Mouse (Mus musculus) hindbrain, embryonic 12.5 days (tissue): ENCODE measurements around the gene Grk3. TPM values are rescaled to one million over a fixed set of nuclear protein-coding genes. Genes with fewer than 3 reads are reported as not detected.

Experiments used
- ATAC-seq: fragments of 200-750 bp; cut with Nextera tagmentation; 2 replicates; pipeline ENCODE4 v1.8.0; 2017; ENCODE audit warnings: moderate TSS enrichment; ENCODE audit not compliant: low FRiP score
- H3K27ac ChIP-seq: fragments of 300-500 bp; sonication (generic); 2 replicates; pipeline ENCODE4 v1.5.1; 2016; ENCODE audit warnings: mild to moderate bottlenecking
- H3K27me3 ChIP-seq: fragments of 300-500 bp; sonication (generic); 2 replicates; pipeline ENCODE4 v1.6.1; 2016; ENCODE audit warnings: mild to moderate bottlenecking
- H3K36me3 ChIP-seq: fragments of 300-500 bp; sonication (generic); 2 replicates; pipeline ENCODE4 v1.6.1; 2016; ENCODE audit warnings: mild to moderate bottlenecking
- H3K4me1 ChIP-seq: fragments of 300-500 bp; sonication (generic); 2 replicates; pipeline ENCODE4 v1.6.1; 2016
- H3K4me2 ChIP-seq: fragments of 300-500 bp; sonication (generic); replicated peaks from 2 replicates; pipeline ENCODE4 v1.6.1; 2016; ENCODE audit warnings: mild to moderate bottlenecking
- H3K4me3 ChIP-seq: fragments of 300-500 bp; sonication (generic); 2 replicates; pipeline ENCODE4 v1.5.1; 2016; ENCODE audit warnings: mild to moderate bottlenecking
- H3K9ac ChIP-seq: fragments of 300-500 bp; sonication (generic); 2 replicates; pipeline ENCODE4 v1.6.1; 2016; ENCODE audit warnings: mild to moderate bottlenecking, moderate library complexity
- H3K9me3 ChIP-seq: fragments of 300-500 bp; sonication (generic); replicated peaks from 2 replicates; pipeline ENCODE4 v1.6.1; 2016; ENCODE audit warnings: mild to moderate bottlenecking
- WGBS: fragments of 180-500 bp; shearing (Covaris S2); methylation state at CpG from one replicate; pipeline ENCODE4 v1.1.7; 2016; 5-methylcytosine and 5-hydroxymethylcytosine counted together
- polyA plus RNA-seq: library from polyadenylated mRNA; unstranded; fragments of >200 nt; fragmentation: Nextera tagmentation; extraction: Ambion mirVana; gene quantifications from 2 replicates; pipeline ENCODE4 v1.2.1, GENCODE M21; 2016

Grk3 gene
- polyA plus RNA-seq = 10.9 and 11.8 TPM in 2 replicates

DNA sequence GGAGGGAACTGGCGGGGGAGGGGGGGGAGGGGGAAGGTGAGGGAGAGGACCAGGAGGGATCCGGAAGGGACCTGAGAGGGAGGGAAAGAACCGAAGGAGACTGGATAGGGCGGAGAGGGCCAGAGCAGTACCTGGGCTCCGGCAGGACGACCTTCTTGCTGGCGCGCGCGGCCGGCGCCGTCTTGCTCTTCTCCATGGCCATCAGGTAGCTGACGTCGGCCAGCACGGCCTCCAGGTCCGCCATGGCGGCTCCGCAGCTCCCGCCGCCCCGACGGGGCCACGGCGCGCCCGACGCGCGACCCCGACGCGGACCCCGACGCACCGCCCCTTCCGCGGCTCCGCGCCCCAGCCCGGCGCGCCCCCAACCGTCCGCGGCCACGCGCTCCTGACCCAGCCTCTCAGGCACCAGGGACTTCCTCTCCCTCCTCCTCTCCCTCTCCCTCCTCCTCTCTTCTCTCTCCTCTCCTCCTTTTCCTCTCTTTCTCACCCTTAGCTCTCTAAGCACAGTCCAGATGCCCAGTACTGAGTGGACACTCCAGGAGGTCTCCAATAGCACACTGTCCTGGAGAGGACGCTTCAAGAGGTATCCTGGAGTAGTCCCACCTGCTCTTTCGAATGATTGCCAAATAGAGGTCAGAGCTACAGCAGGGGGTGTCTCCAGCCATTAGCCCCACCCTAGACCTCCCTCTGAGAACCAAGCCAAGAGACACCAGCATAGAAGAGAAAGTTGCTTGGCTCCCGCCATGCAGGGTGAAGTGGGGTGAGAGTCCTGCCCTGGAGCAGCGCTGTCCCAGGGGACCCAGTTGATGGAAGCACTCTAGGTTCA lies at the start of gene Grk3:
Gene Grk3, minus strand, starts transcription at position 556 of the 826 bp plus-strand sequence.
- H3K36me3 ChIP-seq = no peaks in the 10 kb centered on the region
- 5% methylated on average over 31 of the region's 52 CpGs for WGBS
- peak within 1 kb of the TSS; percentile 70 for H3K9ac ChIP-seq
- H3K4me1 ChIP-seq = peaks cover 19% of the 10 kb centered on the region
- H3K4me3 ChIP-seq = peak within 1 kb of the TSS; percentile 63
- H3K9me3 ChIP-seq = no peaks in the 10 kb centered on the region
- H3K4me2 ChIP-seq = peak within 1 kb of the TSS; percentile 77
- peak; percentile 66 for ATAC-seq
- peaks cover 15% of the 10 kb centered on the region for H3K27me3 ChIP-seq
- 0 out of 2 replicates have a peak within 1 kb of the TSS, but pooled peaks have one; percentile 7 for H3K27ac ChIP-seq

DNA sequence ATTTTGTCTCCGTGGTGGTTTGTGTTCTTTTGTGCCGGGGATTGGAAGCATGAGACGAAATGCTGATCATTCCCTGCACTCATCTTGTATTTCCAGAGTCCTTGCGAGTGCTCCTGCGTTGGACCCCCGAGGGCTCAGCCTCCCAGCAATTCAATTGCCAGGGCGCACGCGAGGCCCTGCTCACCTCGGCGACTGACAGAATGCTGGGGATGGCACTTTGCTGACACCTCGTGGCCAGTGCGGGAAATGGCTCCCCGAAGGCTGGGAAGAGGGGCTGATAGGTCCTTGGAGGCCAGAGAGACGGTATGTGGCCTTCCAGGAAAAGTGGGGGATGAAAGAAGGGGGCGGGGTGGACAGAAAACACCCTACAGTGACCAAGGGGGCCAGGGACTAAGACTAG lies 38.7 kb upstream of the Grk3 start:
- Histone ChIP-seq H3K4me3 (no peak overlapping the region), H3K4me2 (no peak overlapping the region), H3K9me3 (no peaks in the 10 kb centered on the region), H3K27ac (no peak overlapping the region), H3K36me3 (no peaks in the 10 kb centered on the region), H3K9ac (no peak overlapping the region), H3K27me3 (peaks cover 24% of the 10 kb centered on the region), H3K4me1 (no peaks in the 10 kb centered on the region; the same call in 1 of the 2 replicates)
- 6% methylated on average over 16 of the region's 16 CpGs for WGBS
- ATAC-seq = peak; percentile 35; the same call in 1 of the 2 replicates

GRCm38 (mm10) chr5:113050581-113051185 lies 35.1 kb upstream of the Grk3 start:
- Histone ChIP-seq H3K36me3 (no peaks in the 10 kb centered on the region), H3K4me1 (no peaks in the 10 kb centered on the region; the same call in 1 of the 2 replicates), H3K27me3 (peaks cover 20% of the 10 kb centered on the region), H3K9me3 (no peaks in the 10 kb centered on the region), H3K4me2 (no peak overlapping the region), H3K9ac (no peak overlapping the region), H3K27ac (no peak overlapping the region), H3K4me3 (no peak overlapping the region)
- WGBS = 73% methylated on average over 7 of the region's 7 CpGs
- no peak for ATAC-seq

DNA sequence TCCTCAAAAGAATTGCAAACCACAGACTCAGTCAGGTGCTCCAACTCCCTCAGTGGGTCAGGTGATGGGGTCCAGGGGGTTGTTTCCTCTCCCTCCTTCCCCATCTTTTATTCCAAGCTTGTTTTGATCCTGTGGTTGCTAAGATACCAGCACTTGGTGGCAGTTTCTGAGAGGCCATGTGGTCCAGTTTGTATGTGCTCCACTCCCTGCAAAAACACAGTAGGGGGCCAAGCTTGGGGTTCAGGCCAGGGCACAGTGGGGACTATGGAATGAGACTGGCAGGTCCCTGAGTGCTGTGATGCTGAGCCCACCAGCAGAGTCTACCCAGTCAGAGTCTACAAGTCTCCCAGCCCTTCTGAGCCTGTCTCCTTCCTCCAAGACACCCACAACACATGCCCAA lies 34.3 kb upstream of the Grk3 start:
- H3K9ac ChIP-seq = no peak overlapping the region
- H3K4me2 ChIP-seq = no peak overlapping the region
- H3K4me1 ChIP-seq = peaks cover 3% of the 10 kb centered on the region
- H3K27ac ChIP-seq = no peak overlapping the region
- ATAC-seq = no peak
- no peaks in the 10 kb centered on the region for H3K9me3 ChIP-seq
- no peaks in the 10 kb centered on the region for H3K36me3 ChIP-seq
- peaks cover 15% of the 10 kb centered on the region for H3K27me3 ChIP-seq
- no peak overlapping the region for H3K4me3 ChIP-seq

DNA sequence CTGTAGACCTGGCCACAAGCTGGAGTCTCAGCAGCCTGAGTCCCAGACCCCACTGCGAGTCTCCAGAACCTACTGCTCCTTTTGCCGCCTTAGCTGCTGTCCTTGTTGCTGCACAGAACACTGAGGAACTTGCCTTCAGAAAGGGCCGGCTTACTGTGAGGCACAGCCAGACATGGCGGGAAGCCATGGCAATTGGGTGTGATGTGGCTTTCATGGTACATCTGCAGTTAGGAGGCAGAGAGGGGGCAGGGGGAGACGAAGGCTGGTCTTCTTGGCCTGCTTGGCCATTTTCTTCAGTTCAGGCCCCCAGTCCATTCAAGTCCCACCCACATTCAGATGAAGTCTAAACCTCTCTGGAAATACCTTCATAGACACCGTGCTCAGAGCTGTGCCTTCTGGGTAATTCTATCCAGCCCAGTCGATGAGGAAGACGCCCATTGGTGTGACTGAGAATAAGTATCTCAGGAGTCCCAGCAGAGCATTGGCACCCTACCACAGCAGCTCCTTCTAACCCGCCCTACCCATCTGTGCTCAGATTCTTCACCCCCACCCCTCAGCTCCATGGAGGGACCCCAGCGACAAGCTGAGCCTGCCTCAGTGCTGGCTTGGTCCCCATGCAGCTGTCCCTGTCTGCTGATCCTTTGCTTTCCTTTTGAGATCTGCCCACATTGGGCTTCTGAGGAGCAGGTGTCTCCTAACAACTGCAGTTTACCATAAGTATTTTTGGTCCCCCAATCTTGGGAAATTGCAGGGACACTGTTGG lies 30.1 kb upstream of the Grk3 start:
- H3K4me1 ChIP-seq = peaks cover 22% of the 10 kb centered on the region
- 86% methylated on average over 10 of the region's 10 CpGs for WGBS
- H3K27me3 ChIP-seq = no peaks in the 10 kb centered on the region
- H3K36me3 ChIP-seq = no peaks in the 10 kb centered on the region
- H3K9ac ChIP-seq = no peak overlapping the region
- ATAC-seq = no peak
- H3K9me3 ChIP-seq = no peaks in the 10 kb centered on the region
- H3K4me3 ChIP-seq = no peak overlapping the region
- no peak overlapping the region for H3K4me2 ChIP-seq
- H3K27ac ChIP-seq = no peak overlapping the region

DNA sequence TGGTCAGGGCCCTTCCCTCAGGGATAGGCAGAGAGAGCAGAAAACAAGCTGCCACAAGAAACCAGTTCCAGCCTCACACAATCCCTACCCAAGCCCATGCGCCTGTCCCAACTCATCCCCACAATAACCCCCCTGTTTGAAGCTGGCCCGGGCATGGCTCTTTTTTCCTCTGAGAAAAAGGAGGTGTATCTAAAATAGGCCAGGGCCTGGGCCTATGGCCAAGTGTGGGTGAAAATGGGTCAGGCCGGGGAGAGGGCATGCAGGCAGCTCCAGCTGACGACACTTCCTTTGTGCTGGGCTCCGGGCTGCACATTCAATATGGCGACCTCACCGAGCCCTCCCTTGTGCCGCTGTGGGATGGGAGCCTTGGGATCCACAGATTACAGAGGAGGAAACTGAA lies 27.9 kb upstream of the Grk3 start:
- H3K4me1 ChIP-seq = peaks cover 25% of the 10 kb centered on the region
- no peak overlapping the region for H3K9ac ChIP-seq
- H3K27me3 ChIP-seq = no peaks in the 10 kb centered on the region
- no peak for ATAC-seq
- 83% methylated on average over 8 of the region's 8 CpGs for WGBS
- H3K27ac ChIP-seq = no peak overlapping the region
- H3K4me2 ChIP-seq = no peak overlapping the region
- no peak overlapping the region for H3K4me3 ChIP-seq
- H3K36me3 ChIP-seq = no peaks in the 10 kb centered on the region
- no peaks in the 10 kb centered on the region for H3K9me3 ChIP-seq

- Histone ChIP-seq H3K4me2 (no peak overlapping the region), H3K9ac (no peak overlapping the region), H3K27me3 (no peaks in the 10 kb centered on the region), H3K4me1 (peaks cover 25% of the 10 kb centered on the region), H3K4me3 (no peak overlapping the region), H3K36me3 (no peaks in the 10 kb centered on the region), H3K27ac (peak overlapping the region; percentile 67), H3K9me3 (no peaks in the 10 kb centered on the region)
- ATAC-seq = peak; percentile 95
- 3% methylated on average over 5 of the region's 5 CpGs for WGBS
Measured at GRCm38 (mm10) chr5:113041567-113042071, 26.0 kb upstream of the Grk3 start.

DNA sequence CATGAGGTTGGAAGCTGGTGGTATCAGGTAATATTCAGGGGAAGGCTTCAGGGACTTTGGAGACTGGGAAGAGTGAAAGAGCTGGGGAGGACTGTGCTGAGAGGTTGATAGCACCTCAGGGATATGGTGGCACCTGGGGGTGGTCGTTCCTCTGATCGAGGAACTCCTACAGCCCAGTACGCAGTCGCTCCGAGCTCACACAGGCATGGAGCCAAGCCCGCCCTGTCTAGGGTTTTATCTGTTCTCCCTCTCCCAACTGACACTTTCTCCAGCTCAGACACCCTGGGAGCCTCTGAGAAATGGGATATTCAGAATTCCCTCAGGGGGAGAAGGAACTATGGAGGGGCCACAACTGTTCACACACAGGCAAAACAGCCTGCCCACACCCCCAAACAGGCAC lies 25.2 kb upstream of the Grk3 start:
- no peak for ATAC-seq
- peak overlapping the region; percentile 67 for H3K27ac ChIP-seq
- 82% methylated on average over 6 of the region's 6 CpGs for WGBS
- no peak overlapping the region for H3K4me3 ChIP-seq
- H3K4me2 ChIP-seq = no peak overlapping the region
- no peaks in the 10 kb centered on the region for H3K27me3 ChIP-seq
- peaks cover 25% of the 10 kb centered on the region for H3K4me1 ChIP-seq
- no peaks in the 10 kb centered on the region for H3K9me3 ChIP-seq
- H3K9ac ChIP-seq = no peak overlapping the region
- H3K36me3 ChIP-seq = no peaks in the 10 kb centered on the region

DNA sequence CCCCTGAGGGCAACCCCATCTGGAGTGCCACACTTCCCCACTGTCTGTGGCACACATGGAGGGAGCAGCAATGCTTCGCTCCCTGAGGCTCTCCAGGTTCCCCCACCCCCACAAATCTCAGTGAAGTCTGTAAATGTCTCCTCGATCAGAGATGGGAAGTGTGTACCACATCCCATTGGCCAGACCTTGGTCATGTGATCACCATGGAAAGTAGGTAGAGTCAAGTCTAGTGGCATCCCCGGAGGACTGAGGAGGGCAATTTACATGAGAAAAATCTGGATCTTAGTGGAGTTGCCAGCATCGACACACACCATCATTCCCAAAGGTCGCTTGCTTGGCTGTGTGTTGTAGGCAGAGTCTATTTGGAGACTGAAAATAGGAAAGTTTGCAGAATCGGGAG lies 23.0 kb upstream of the Grk3 start:
- no peak overlapping the region for H3K4me2 ChIP-seq
- H3K4me3 ChIP-seq = no peak overlapping the region
- no peak for ATAC-seq
- H3K27ac ChIP-seq = no peak overlapping the region
- H3K9ac ChIP-seq = no peak overlapping the region
- H3K4me1 ChIP-seq = peaks cover 34% of the 10 kb centered on the region
- H3K36me3 ChIP-seq = no peaks in the 10 kb centered on the region
- no peaks in the 10 kb centered on the region for H3K27me3 ChIP-seq
- WGBS = 77% methylated on average over 6 of the region's 6 CpGs
- no peaks in the 10 kb centered on the region for H3K9me3 ChIP-seq

- WGBS = 62% methylated on average over 10 of the region's 10 CpGs
- Histone ChIP-seq H3K27ac (no peak overlapping the region), H3K27me3 (no peaks in the 10 kb centered on the region), H3K4me1 (peaks cover 20% of the 10 kb centered on the region), H3K4me3 (no peak overlapping the region), H3K36me3 (no peaks in the 10 kb centered on the region), H3K9me3 (no peaks in the 10 kb centered on the region), H3K4me2 (no peak overlapping the region), H3K9ac (no peak overlapping the region)
- ATAC-seq = no peak
Measured at GRCm38 (mm10) chr5:113035094-113036047, 19.8 kb upstream of the Grk3 start.

DNA sequence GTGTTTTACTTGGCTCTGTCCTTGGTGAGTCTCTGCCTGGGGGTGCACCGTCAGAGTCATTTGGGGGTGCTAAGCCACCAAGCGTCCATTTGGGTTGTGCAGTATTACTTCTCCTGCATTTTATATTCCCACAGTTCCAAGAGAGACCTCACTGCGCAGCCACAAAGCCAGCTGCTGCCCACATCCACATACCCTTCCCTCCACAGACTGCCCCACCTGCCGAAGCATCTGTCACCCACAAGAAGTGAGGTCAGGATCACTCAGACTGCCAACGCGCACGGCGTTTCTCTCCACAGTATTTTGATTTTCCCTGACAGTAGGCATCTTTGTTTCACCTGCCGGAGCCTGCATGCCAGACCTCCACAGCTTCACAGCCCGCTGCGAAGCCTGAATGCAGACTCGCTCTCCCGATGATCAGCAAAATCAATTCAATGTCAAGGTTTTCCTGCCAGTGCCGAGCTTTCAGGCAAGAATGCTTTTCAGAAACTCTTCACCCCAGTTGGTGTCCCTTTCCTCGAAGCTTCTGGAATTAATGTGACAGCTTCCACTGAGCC lies 15.7 kb upstream of the Grk3 start:
- WGBS = 43% methylated on average over 15 of the region's 15 CpGs
- Histone ChIP-seq H3K27ac (0 out of 2 replicates have a peak overlapping the region, but pooled peaks have one; percentile 9), H3K4me1 (peaks cover 20% of the 10 kb centered on the region), H3K4me3 (no peak overlapping the region), H3K9me3 (no peaks in the 10 kb centered on the region), H3K36me3 (no peaks in the 10 kb centered on the region), H3K4me2 (no peak overlapping the region), H3K27me3 (peaks cover 3% of the 10 kb centered on the region), H3K9ac (no peak overlapping the region)
- ATAC-seq = no peak
